Mouse (Mus musculus) layer of hippocampus, adult 8-10 months (tissue): Measurements from ENCODE around the gene Pdzd3. TPM values are rescaled to one million over a fixed set of nuclear protein-coding genes. Genes with fewer than 3 reads are reported as not detected.
"Not testable (repeated sequence)": the region's sequence is repeated elsewhere in the genome, so short reads cannot be mapped to it uniquely, and the experiment has no call there.

Experiments
- DNase-seq, 2 experiments: peaks; one replicate each; pipeline ENCODE4 v3.0.0; 2022; ENCODE audit warnings: low spot score in 2 of 2
- total RNA-seq, 4 experiments: library from RNA; stranded (reverse); gene quantifications; 2 replicates each; pipeline ENCODE4 v1.2.4; 2022

Gene Pdzd3
- total RNA-seq: 1 to 10 TPM in 3 of 4 experiments, under 1 TPM in 1; 0.49 to 2.0 (median 1.1) TPM

GRCm38 (mm10) chr9:44251314-44251713 lies at the start of gene Pdzd3:
TSS of gene Pdzd3 (minus strand) at chr9:44251471.
- DNase-seq: no peak

GRCm38 (mm10) chr9:44300001-44300400 lies 48.7 kb upstream of the Pdzd3 start:
- not testable (repeated sequence) for DNase-seq

GRCm38 (mm10) chr9:44292490-44292889 lies 41.2 kb upstream of the Pdzd3 start:
- no peak for DNase-seq

- no peak for DNase-seq
These were observed 37.7 kb upstream of the Pdzd3 start for GRCm38 (mm10) chr9:44288959-44289291.

GRCm38 (mm10) chr9:44288076-44288958 lies 37.0 kb upstream of the Pdzd3 start, which contains the start of gene Abcg4:
TSS of gene Abcg4 (minus strand) at chr9:44288615.
- DNase-seq: peak in 1 of 2 experiments; percentile 53

- no peak for DNase-seq
These were observed 36.3 kb upstream of the Pdzd3 start for GRCm38 (mm10) chr9:44287401-44288075.

GRCm38 (mm10) chr9:44287003-44287400 lies 35.7 kb upstream of the Pdzd3 start:
- no peak for DNase-seq

- DNase-seq: no peak
These were observed 35.1 kb upstream of the Pdzd3 start for GRCm38 (mm10) chr9:44286256-44286850.

- no peak for DNase-seq
These were observed 31.9 kb upstream of the Pdzd3 start for GRCm38 (mm10) chr9:44283183-44283582.

- no peak for DNase-seq
These were observed 18.7 kb upstream of the Pdzd3 start for GRCm38 (mm10) chr9:44269973-44270372.

- DNase-seq: no peak
These were observed 17.8 kb upstream of the Pdzd3 start for GRCm38 (mm10) chr9:44269077-44269476.

GRCm38 (mm10) chr9:44268432-44268831 lies 17.2 kb upstream of the Pdzd3 start, which contains the start of gene Nlrx1:
TSS of gene Nlrx1 (minus strand) at chr9:44268599.
- no peak for DNase-seq

- DNase-seq: peak; percentile 72 to 76
These were observed 16.7 kb upstream of the Pdzd3 start for GRCm38 (mm10) chr9:44268027-44268360.

GRCm38 (mm10) chr9:44267319-44268026 lies 16.2 kb upstream of the Pdzd3 start:
- no peak for DNase-seq

GRCm38 (mm10) chr9:44266478-44267226 lies 15.4 kb upstream of the Pdzd3 start:
- peak; percentile 42 to 54 for DNase-seq

- no peak for DNase-seq
These were observed 10.1 kb upstream of the Pdzd3 start for GRCm38 (mm10) chr9:44261388-44261787.

GRCm38 (mm10) chr9:44259014-44259413 lies 7.7 kb upstream of the Pdzd3 start:
- no peak for DNase-seq

GRCm38 (mm10) chr9:44256213-44256612 lies 4.9 kb upstream of the Pdzd3 start:
- no peak for DNase-seq

- DNase-seq: no peak
These were observed 3.9 kb upstream of the Pdzd3 start for GRCm38 (mm10) chr9:44255136-44255521.

- DNase-seq: no peak
These were observed 3.4 kb upstream of the Pdzd3 start for GRCm38 (mm10) chr9:44254508-44255135.
